Mouse (Mus musculus) lung, embryonic 14.5 days (tissue): Measurements from ENCODE around the gene Gm20388. TPM values are rescaled to one million over a fixed set of nuclear protein-coding genes. Genes with fewer than 3 reads are reported as not detected.

Source experiments
- ATAC-seq: fragments of 200-750 bp; cut with Nextera tagmentation; 2 replicates; pipeline ENCODE4 v1.8.0; 2017; ENCODE audit warnings: mild to moderate bottlenecking, moderate TSS enrichment, moderate library complexity; ENCODE audit not compliant: insufficient read depth
- DNase-seq: peaks from one replicate; pipeline ENCODE4 v3.0.0-alpha.2; 2015
- H3K27ac ChIP-seq: fragments of 300-500 bp; sonication (generic); 2 replicates; pipeline ENCODE4 v1.5.1; 2014; ENCODE audit warnings: low read depth, mild to moderate bottlenecking, moderate library complexity
- H3K27me3 ChIP-seq: fragments of 300-500 bp; sonication (generic); 2 replicates; pipeline ENCODE4 v1.6.1; 2014; ENCODE audit warnings: low read length, control low read depth; ENCODE audit not compliant: insufficient read depth
- H3K36me3 ChIP-seq: fragments of 300-500 bp; sonication (generic); 2 replicates; pipeline ENCODE4 v1.6.1; 2014; ENCODE audit warnings: control low read depth; ENCODE audit not compliant: insufficient read depth
- H3K4me1 ChIP-seq: fragments of 300-500 bp; sonication (generic); 2 replicates; pipeline ENCODE4 v1.6.1; 2014; ENCODE audit warnings: antibody characterized with exemption, control low read depth; ENCODE audit not compliant: insufficient read depth
- H3K4me2 ChIP-seq: fragments of 300-500 bp; sonication (generic); 2 replicates; pipeline ENCODE4 v1.6.1; 2014; ENCODE audit warnings: mild to moderate bottlenecking
- H3K4me3 ChIP-seq: fragments of 300-500 bp; sonication (generic); 2 replicates; pipeline ENCODE4 v1.5.1; 2014; ENCODE audit warnings: low read depth, low read length
- H3K9ac ChIP-seq: fragments of 300-500 bp; sonication (generic); 2 replicates; pipeline ENCODE4 v1.6.1; 2014
- H3K9me3 ChIP-seq: fragments of 300-500 bp; sonication (generic); 2 replicates; pipeline ENCODE4 v1.6.1; 2016; ENCODE audit warnings: low read depth, low read length, control low read depth
- CTCF ChIP-seq: IDR thresholded peaks from 2 replicates; pipeline ENCODE4 v1.5.1; 2016; ENCODE audit warnings: antibody characterized with exemption, low read depth
- WGBS: fragments of 180-500 bp; shearing (Covaris S2); extraction: QIAGEN DNeasy Blood & Tissue Kit; methylation state at CpG from one replicate; pipeline ENCODE4 v1.1.7; 2014; 5-methylcytosine and 5-hydroxymethylcytosine counted together
- polyA plus RNA-seq: library from polyadenylated mRNA; unstranded; fragments of >200 nt; fragmentation: Nextera tagmentation; extraction: Ambion mirVana; gene quantifications from 2 replicates; pipeline ENCODE4 v1.2.1, GENCODE M21; 2014

Gene Gm20388
- polyA plus RNA-seq, 1 experiment from 2014 or later = not detected

GRCm38 (mm10) chr8:122139784-122140183 lies 2229.1 kb downstream of the Gm20388 start:
- H3K4me3 ChIP-seq = no peak overlapping the region
- H3K27me3 ChIP-seq = no peaks in the 10 kb centered on the region
- H3K9ac ChIP-seq = no peak overlapping the region
- H3K27ac ChIP-seq = no peak overlapping the region
- H3K36me3 ChIP-seq = no peaks in the 10 kb centered on the region
- ATAC-seq (peak; percentile 84), DNase-seq (peak; percentile 81)
- TF ChIP-seq CTCF = peak; percentile 95
- 22% methylated on average over 5 of the region's 5 CpGs for WGBS
- H3K4me2 ChIP-seq = no peak overlapping the region
- H3K4me1 ChIP-seq = no peaks in the 10 kb centered on the region
- no peaks in the 10 kb centered on the region for H3K9me3 ChIP-seq

- 85% methylated on average over 4 of the region's 4 CpGs for WGBS
- H3K9ac ChIP-seq = no peak overlapping the region
- no peaks in the 10 kb centered on the region for H3K4me1 ChIP-seq
- DNase-seq = no peak
- TF ChIP-seq CTCF = no peak
- H3K27me3 ChIP-seq = no peaks in the 10 kb centered on the region
- no peak overlapping the region for H3K4me2 ChIP-seq
- no peak overlapping the region for H3K4me3 ChIP-seq
- no peaks in the 10 kb centered on the region for H3K9me3 ChIP-seq
- H3K27ac ChIP-seq = no peak overlapping the region
- H3K36me3 ChIP-seq = no peaks in the 10 kb centered on the region
- ATAC-seq = no peak
Observed at GRCm38 (mm10) chr8:122140411-122140810, 2229.8 kb downstream of the Gm20388 start.

GRCm38 (mm10) chr8:122142428-122142827 lies 2231.8 kb downstream of the Gm20388 start:
- ATAC-seq (no peak), DNase-seq (no peak)
- Histone ChIP-seq H3K27me3 (no peaks in the 10 kb centered on the region), H3K36me3 (no peaks in the 10 kb centered on the region), H3K27ac (no peak overlapping the region), H3K9me3 (no peaks in the 10 kb centered on the region), H3K4me3 (no peak overlapping the region), H3K4me2 (no peak overlapping the region), H3K4me1 (no peaks in the 10 kb centered on the region), H3K9ac (no peak overlapping the region)
- 85% methylated on average over 4 of the region's 4 CpGs for WGBS
- no peak for TF ChIP-seq CTCF

- no peak overlapping the region for H3K27ac ChIP-seq
- peak; percentile 30 for DNase-seq
- WGBS = 96% methylated on average over 1 of the region's 1 CpGs
- H3K36me3 ChIP-seq = no peaks in the 10 kb centered on the region
- no peaks in the 10 kb centered on the region for H3K9me3 ChIP-seq
- no peak overlapping the region for H3K4me2 ChIP-seq
- H3K27me3 ChIP-seq = no peaks in the 10 kb centered on the region
- H3K4me3 ChIP-seq = no peak overlapping the region
- no peak overlapping the region for H3K9ac ChIP-seq
- peak; percentile 54 for TF ChIP-seq CTCF
- no peaks in the 10 kb centered on the region for H3K4me1 ChIP-seq
- ATAC-seq = no peak
Observed at GRCm38 (mm10) chr8:122143231-122143630, 2232.6 kb downstream of the Gm20388 start.

- H3K9me3 ChIP-seq = no peaks in the 10 kb centered on the region
- H3K4me1 ChIP-seq = no peaks in the 10 kb centered on the region
- no peak for TF ChIP-seq CTCF
- H3K36me3 ChIP-seq = no peaks in the 10 kb centered on the region
- no peak overlapping the region for H3K4me3 ChIP-seq
- 61% methylated on average over 11 of the region's 11 CpGs for WGBS
- no peak overlapping the region for H3K27ac ChIP-seq
- H3K27me3 ChIP-seq = no peaks in the 10 kb centered on the region
- no peak for DNase-seq
- no peak for ATAC-seq
- H3K4me2 ChIP-seq = no peak overlapping the region
- no peak overlapping the region for H3K9ac ChIP-seq
Observed at GRCm38 (mm10) chr8:122144729-122145311, 2234.2 kb downstream of the Gm20388 start.

GRCm38 (mm10) chr8:122149045-122149444 lies 2238.4 kb downstream of the Gm20388 start:
- H3K9me3 ChIP-seq = no peaks in the 10 kb centered on the region
- no peak for TF ChIP-seq CTCF
- H3K36me3 ChIP-seq = no peaks in the 10 kb centered on the region
- WGBS = 75% methylated on average over 4 of the region's 4 CpGs
- no peak for ATAC-seq
- no peaks in the 10 kb centered on the region for H3K4me1 ChIP-seq
- no peak overlapping the region for H3K9ac ChIP-seq
- no peak overlapping the region for H3K27ac ChIP-seq
- no peaks in the 10 kb centered on the region for H3K27me3 ChIP-seq
- no peak for DNase-seq
- no peak overlapping the region for H3K4me3 ChIP-seq
- H3K4me2 ChIP-seq = no peak overlapping the region

GRCm38 (mm10) chr8:122149606-122150005 lies 2239.0 kb downstream of the Gm20388 start:
- Histone ChIP-seq H3K9me3 (no peaks in the 10 kb centered on the region), H3K27ac (no peak overlapping the region), H3K4me1 (no peaks in the 10 kb centered on the region), H3K4me3 (no peak overlapping the region), H3K27me3 (no peaks in the 10 kb centered on the region), H3K4me2 (no peak overlapping the region), H3K36me3 (no peaks in the 10 kb centered on the region), H3K9ac (no peak overlapping the region)
- 87% methylated on average over 8 of the region's 8 CpGs for WGBS
- DNase-seq (no peak), ATAC-seq (no peak)
- TF ChIP-seq CTCF = no peak
